Mouse (Mus musculus): ENCODE results near the gene Galntl6.

DNA sequence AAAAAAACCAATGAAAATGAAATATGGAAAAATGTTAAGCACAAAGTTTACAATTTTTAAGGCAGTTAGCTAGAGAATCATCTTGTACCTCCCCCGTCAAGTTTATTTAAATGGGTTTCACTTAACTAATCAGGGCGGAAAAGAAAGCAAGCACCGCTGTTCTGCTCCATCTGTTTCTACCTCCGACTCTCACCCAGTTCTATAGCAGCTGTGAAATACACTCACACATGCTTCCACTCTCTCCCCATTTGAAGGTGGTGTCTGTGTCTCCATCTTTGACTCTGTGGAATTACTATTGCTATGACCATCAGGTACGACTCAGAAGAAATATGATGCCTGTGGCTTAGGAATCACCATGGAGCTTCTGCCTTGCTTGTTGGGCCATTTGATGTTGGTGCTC lies 1019.1 kb downstream of the Galntl6 start:
- TF ChIP-seq POLR2A (IDR thresholded peaks at IDR 0.05; ENCODE audit: extremely low read depth, insufficient read depth, low read length) = no peak
- no peak for TF ChIP-seq CTCF (IDR thresholded peaks at IDR 0.05; ENCODE audit: extremely low read depth, insufficient read depth, low read length)
